21 mouse cellular contexts compared by ENCODE assay signal in the genomic region with DNA sequence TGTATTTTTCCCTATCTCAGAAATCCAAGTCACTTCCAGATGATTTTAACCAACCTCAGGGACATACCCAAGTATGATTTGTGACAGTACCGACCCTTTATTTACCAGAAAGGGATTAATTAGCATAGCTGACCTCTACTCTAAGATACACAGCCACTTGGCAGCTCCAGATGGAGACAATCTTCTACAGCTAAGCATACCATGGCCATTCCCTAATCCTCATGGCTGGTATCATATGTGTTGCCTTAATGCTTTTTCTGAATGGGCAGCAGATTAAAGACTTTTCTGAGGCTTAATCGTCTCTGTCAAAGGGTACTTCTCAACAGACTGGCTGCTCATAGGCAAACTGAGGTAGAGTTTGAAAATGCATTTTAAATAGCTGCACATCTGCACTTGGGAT.
DNase-seq lines count a peak whose midpoint lies in the region; ATAC-seq and TF ChIP-seq lines count a peak whose summit lies in the region.
"Had no signal": no experiment of that assay in that cellular context is flagged by ENCODE, and none has a peak within 500 bp of the region (broad histone marks: within the 10 kb centered on the region; RNA-seq: fewer than 3 reads in every experiment).

No protein-coding gene starts in this region.

- no peaks in the 10 kb centered on the region for H3K36me3 ChIP-seq in lung, embryonic 14.5 days (ENCODE audit: insufficient read depth)
- H3K36me3 ChIP-seq in lung, postnatal 0 days (ENCODE audit: insufficient read depth, low read length) = no peaks in the 10 kb centered on the region
- H3K36me3 ChIP-seq: G1E had no signal

- TF ChIP-seq EP300 in lung, postnatal 0 days (IDR thresholded peaks at IDR 0.05) = no peak

- no peaks in the 10 kb centered on the region for H3K4me1 ChIP-seq in lung, embryonic 14.5 days (ENCODE audit: insufficient read depth)
- H3K4me1 ChIP-seq in lung, postnatal 0 days (ENCODE audit: insufficient read depth, low read depth, low read length) = no peaks in the 10 kb centered on the region

- no peak overlapping the region for H3K27ac ChIP-seq in lung, embryonic 14.5 days (ENCODE audit: low read depth)
- no peak overlapping the region for H3K27ac ChIP-seq in lung, postnatal 0 days (ENCODE audit: low read length)

- H3K4me2 ChIP-seq in lung, embryonic 14.5 days = no peak overlapping the region
- H3K4me2 ChIP-seq in lung, postnatal 0 days (replicated peaks; ENCODE audit: low read depth, low read length) = no peak overlapping the region

- H3K27me3 ChIP-seq in lung, embryonic 14.5 days (ENCODE audit: insufficient read depth, low read length) = no peaks in the 10 kb centered on the region
- H3K27me3 ChIP-seq in lung, postnatal 0 days (replicated peaks; ENCODE audit: insufficient read depth, low read length) = no peaks in the 10 kb centered on the region
- H3K27me3 ChIP-seq: CH12.LX, Patski had no signal

- WGBS in lung, embryonic 14.5 days = 31% methylated on average over 2 of the region's 2 CpGs
- 51% methylated on average over 2 of the region's 2 CpGs for WGBS in lung, postnatal 0 days

- H3K4me3 ChIP-seq in lung, embryonic 14.5 days (ENCODE audit: low read depth, low read length) = no peak overlapping the region
- no peak overlapping the region for H3K4me3 ChIP-seq in lung, postnatal 0 days (ENCODE audit: low read depth, low read length)

- no peak for ATAC-seq in lung, embryonic 14.5 days (ENCODE audit: insufficient read depth)
- ATAC-seq in lung, postnatal 0 days = no peak
- ATAC-seq: activated CD4-positive, CD25-positive, alpha-beta regulatory T cell, adult 4 months; CD4-positive, CD25-positive, alpha-beta regulatory T cell, adult 4 months; Patski had no signal

- no peaks in the 10 kb centered on the region for H3K9me3 ChIP-seq in lung, embryonic 14.5 days (ENCODE audit: low read depth, low read length)
- H3K9me3 ChIP-seq in lung, postnatal 0 days (ENCODE audit: low read length) = no peaks in the 10 kb centered on the region

- TF ChIP-seq CTCF in lung, embryonic 14.5 days (IDR thresholded peaks at IDR 0.05; ENCODE audit: low read depth) = no peak
- no peak for TF ChIP-seq CTCF in lung, postnatal 0 days (IDR thresholded peaks at IDR 0.05)

- peak; percentile 7 for DNase-seq in embryo, embryonic 10.5 days (ENCODE audit: low spot score)
- DNase-seq in embryo, embryonic 9.5 days (ENCODE audit: extremely low spot score) = no peak
- DNase-seq in lung, embryonic 14.5 days = peak; percentile 62
- DNase-seq in lung, postnatal 0 days (ENCODE audit: low spot score) = no peak
- peak; percentile 50 for DNase-seq in retina, postnatal 1 day
- no peak for DNase-seq in retina, embryonic 14.5 days (ENCODE audit: low spot score)
- DNase-seq: adrenal gland, adult 2 months; adrenal gland, adult 8-10 months; adrenal gland, postnatal 10 days; adrenal gland, postnatal 14 days; adrenal gland, postnatal 25 days; adrenal gland, postnatal 36 days; B cell, adult 2 months; cerebellum, adult 11 months; cerebellum, adult 11-12 months; cerebellum, adult 18-20 months had no signal

- H3K9ac ChIP-seq in lung, embryonic 14.5 days = no peak overlapping the region
- no peak overlapping the region for H3K9ac ChIP-seq in lung, postnatal 0 days (replicated peaks; ENCODE audit: low read depth)

Comparison
In these comparisons a context has a peak if more than half of its experiments do, and no peak if none do; other contexts are left out.
1. DNase-seq: peak in embryo, embryonic 10.5 days (single experiment), lung, embryonic 14.5 days (single experiment) and retina, postnatal 1 day (single experiment); none in embryo, embryonic 9.5 days (single experiment), lung, postnatal 0 days (single experiment) and retina, embryonic 14.5 days (single experiment).